Mouse (Mus musculus) CH12.LX (cell line): ENCODE measurements around the gene Nectin2. TPM values are rescaled to one million over a fixed set of nuclear protein-coding genes. Genes with fewer than 3 reads are reported as not detected.

Source experiments
- DNase-seq: peaks from one replicate; pipeline ENCODE4 v3.0.0-alpha.2; 2013; ENCODE audit errors: extremely low read depth
- H3K27ac ChIP-seq: 2 replicates; pipeline ENCODE4 v1.5.1; 2012; ENCODE audit warnings: low read depth, mild to moderate bottlenecking, control low read depth, moderate library complexity; ENCODE audit not compliant: insufficient read depth
- H3K27me3 ChIP-seq: replicated peaks from 2 replicates; pipeline ENCODE3; 2012; ENCODE audit warnings: inconsistent platforms
- H3K36me3 ChIP-seq, 2 experiments: replicated peaks in 1 of 2; 2 replicates each; pipeline versions ENCODE3 to v1.6.1; 2012; ENCODE audit warnings: inconsistent platforms in 1 of 2, low read length in 1 of 2, mild to moderate bottlenecking in 1 of 2, mixed read lengths in 1 of 2, moderate library complexity in 1 of 2; ENCODE audit not compliant: control insufficient read depth in 1 of 2, insufficient read depth in 1 of 2
- H3K4me1 ChIP-seq, 2 experiments: 2 replicates each; pipeline ENCODE4 v1.6.1; 2012; ENCODE audit warnings: inconsistent platforms in 1 of 2, moderate library complexity in 1 of 2; ENCODE audit not compliant: insufficient read depth in 2 of 2, control insufficient read depth in 1 of 2
- H3K4me2 ChIP-seq: 2 replicates; pipeline ENCODE4 v1.6.1; 2012; ENCODE audit warnings: low read depth, mild to moderate bottlenecking, control low read depth; ENCODE audit not compliant: poor library complexity, insufficient read depth, severe bottlenecking
- H3K4me3 ChIP-seq, 3 experiments: fragments of 150-350 bp in 1 of 3; sonication (generic) in 1 of 3; replicated peaks in 1 of 3; 2 replicates each; pipeline versions ENCODE3 to v1.5.1; 2011 to 2012; ENCODE audit warnings: low read depth in 2 of 3, low read length in 2 of 3, mild to moderate bottlenecking in 2 of 3, moderate library complexity in 2 of 3, control low read depth in 1 of 3, improper control_type of control experiment in 1 of 3, inconsistent platforms in 1 of 3, mixed read lengths in 1 of 3; ENCODE audit not compliant: poor library complexity in 1 of 3
- H3K79me2 ChIP-seq: replicated peaks from 2 replicates; pipeline ENCODE4 v1.6.1; 2012; ENCODE audit warnings: mild to moderate bottlenecking, moderate library complexity; ENCODE audit not compliant: control insufficient read depth, poor library complexity, insufficient read depth, severe bottlenecking; ENCODE audit errors: extremely low read depth
- H3K9ac ChIP-seq: 2 replicates; pipeline ENCODE4 v1.6.1; 2012; ENCODE audit warnings: low read depth, mild to moderate bottlenecking, control low read depth, moderate library complexity; ENCODE audit not compliant: insufficient read depth
- H3K9me3 ChIP-seq: replicated peaks from 2 replicates; pipeline ENCODE3; 2012; ENCODE audit warnings: low read length, inconsistent platforms, mixed read lengths
- E2F4 ChIP-seq: IDR thresholded peaks from 2 replicates; pipeline ENCODE4 v1.6.1; 2011; ENCODE audit warnings: low read depth, low read length, improper control_type of control experiment; ENCODE audit not compliant: insufficient replicate concordance
- ELF1 ChIP-seq: IDR thresholded peaks from 2 replicates; pipeline ENCODE4 v1.6.1; 2014; ENCODE audit warnings: low read depth, mild to moderate bottlenecking, inconsistent platforms, low read length, improper control_type of control experiment
- ETS1 ChIP-seq: conservative IDR thresholded peaks from 2 replicates; pipeline ENCODE4 v1.6.1; 2012; ENCODE audit warnings: low read depth, mild to moderate bottlenecking, inconsistent platforms, low read length, improper control_type of control experiment, moderate library complexity
- HCFC1 ChIP-seq: IDR thresholded peaks from 2 replicates; pipeline ENCODE4 v1.6.1; 2012; ENCODE audit warnings: low read depth, mild to moderate bottlenecking, inconsistent platforms, low read length, improper control_type of control experiment
- JUN ChIP-seq: IDR thresholded peaks from 2 replicates; pipeline ENCODE4 v1.6.1; 2011; ENCODE audit warnings: low read depth, mild to moderate bottlenecking, low read length, improper control_type of control experiment, moderate library complexity; ENCODE audit not compliant: insufficient read depth
- KAT2A ChIP-seq: IDR thresholded peaks from 2 replicates; pipeline ENCODE4 v1.6.1; 2012; ENCODE audit warnings: low read length, improper control_type of control experiment, inconsistent platforms; ENCODE audit not compliant: insufficient replicate concordance
- MAFK ChIP-seq: IDR thresholded peaks from 2 replicates; pipeline ENCODE4 v1.6.1; 2011; ENCODE audit warnings: low read length, improper control_type of control experiment; ENCODE audit not compliant: insufficient replicate concordance
- MAX ChIP-seq: IDR thresholded peaks from 2 replicates; pipeline ENCODE4 v1.6.1; 2011; ENCODE audit warnings: low read length, improper control_type of control experiment
- MYC ChIP-seq: IDR thresholded peaks from 2 replicates; pipeline ENCODE4 v1.6.1; 2011; ENCODE audit warnings: low read depth, mild to moderate bottlenecking, improper control_type of control experiment, low read length
- NELFE ChIP-seq: IDR thresholded peaks from 2 replicates; pipeline ENCODE4 v1.6.1; 2011; ENCODE audit warnings: low read depth, low read length, improper control_type of control experiment
- NRF1 ChIP-seq: IDR thresholded peaks from 2 replicates; pipeline ENCODE4 v1.6.1; 2014; ENCODE audit warnings: low read depth, mild to moderate bottlenecking, inconsistent platforms, low read length, improper control_type of control experiment, moderate library complexity
- PAX5 ChIP-seq: IDR thresholded peaks from 2 replicates; pipeline ENCODE4 v1.6.1; 2012; ENCODE audit warnings: low read length, inconsistent platforms, mixed read lengths
- POLR2AphosphoS2 ChIP-seq: IDR thresholded peaks from 2 replicates; pipeline ENCODE4 v1.6.1; 2011; ENCODE audit warnings: low read depth, low read length, improper control_type of control experiment
- RAD21 ChIP-seq: IDR thresholded peaks from 2 replicates; pipeline ENCODE4 v1.6.1; 2011; ENCODE audit warnings: low read depth, mild to moderate bottlenecking, low read length, improper control_type of control experiment, moderate library complexity
- RCOR1 ChIP-seq: conservative IDR thresholded peaks from 2 replicates; pipeline ENCODE4 v1.6.1; 2012; ENCODE audit warnings: low read depth, mild to moderate bottlenecking, inconsistent platforms, low read length, improper control_type of control experiment
- TBP ChIP-seq: conservative IDR thresholded peaks from 2 replicates; pipeline ENCODE4 v1.6.1; 2011; ENCODE audit warnings: low read depth, low read length, improper control_type of control experiment
- UBTF ChIP-seq: IDR thresholded peaks from 2 replicates; pipeline ENCODE4 v1.6.1; 2012; ENCODE audit warnings: low read depth, mild to moderate bottlenecking, inconsistent platforms, low read length, improper control_type of control experiment, moderate library complexity
- ZKSCAN1 ChIP-seq: IDR thresholded peaks from 2 replicates; pipeline ENCODE4 v1.6.1; 2012; ENCODE audit warnings: low read depth, inconsistent platforms, low read length, improper control_type of control experiment, borderline replicate concordance
- ZMIZ1 ChIP-seq: IDR thresholded peaks from 2 replicates; pipeline ENCODE4 v1.6.1; 2012; ENCODE audit warnings: low read depth, mild to moderate bottlenecking, inconsistent platforms, low read length, improper control_type of control experiment
- ZNF384 ChIP-seq: IDR thresholded peaks from 2 replicates; pipeline ENCODE4 v1.6.1; 2012; ENCODE audit warnings: low read depth, low read length, improper control_type of control experiment, inconsistent platforms
- dilution Hi-C: fragments of 300-500 bp; cut with MboI; formaldehyde crosslinking; loops from 2 replicates; pipeline ENCODE4 v1.14.3; 2020; ENCODE audit warnings: low sequenced_read_pairs; ENCODE audit not compliant: extremely low pct_unique_long_range_greater_than_20kb, extremely low pct_ligation_motif_present
- in situ Hi-C: fragments of 300-500 bp; cut with MboI; formaldehyde crosslinking; loops from 3 replicates; pipeline ENCODE4 v1.14.3; 2019; ENCODE audit warnings: low sequenced_read_pairs, low pct_ligation_motif_present, low pct_unique_long_range_greater_than_20kb, mixed read lengths
- polyA plus RNA-seq: library from polyadenylated mRNA; unstranded; fragments of >175 nt; gene quantifications from 2 replicates; pipeline ENCODE4 v1.2.1, GENCODE M21; 2012; ENCODE audit warnings: low read depth; ENCODE audit not compliant: insufficient read length
- total RNA-seq, 2 experiments: library from RNA; depleted of rRNA; stranded (reverse); fragments of 300-350 nt in 1 of 2; fragments of >200 nt in 1 of 2; gene quantifications; 2 replicates each; pipeline ENCODE4 v1.2.3; 2012 to 2014

Nectin2 gene
- total and polyA plus RNA-seq, 3 experiments = 3.0 to 14.1 (median 6.3) TPM

- in situ Hi-C loops = no loop called here
- dilution Hi-C loops = no loop called here
These were observed 26.1 kb downstream of the Nectin2 start for GRCm38 (mm10) chr7:19724167-19724566.

DNA sequence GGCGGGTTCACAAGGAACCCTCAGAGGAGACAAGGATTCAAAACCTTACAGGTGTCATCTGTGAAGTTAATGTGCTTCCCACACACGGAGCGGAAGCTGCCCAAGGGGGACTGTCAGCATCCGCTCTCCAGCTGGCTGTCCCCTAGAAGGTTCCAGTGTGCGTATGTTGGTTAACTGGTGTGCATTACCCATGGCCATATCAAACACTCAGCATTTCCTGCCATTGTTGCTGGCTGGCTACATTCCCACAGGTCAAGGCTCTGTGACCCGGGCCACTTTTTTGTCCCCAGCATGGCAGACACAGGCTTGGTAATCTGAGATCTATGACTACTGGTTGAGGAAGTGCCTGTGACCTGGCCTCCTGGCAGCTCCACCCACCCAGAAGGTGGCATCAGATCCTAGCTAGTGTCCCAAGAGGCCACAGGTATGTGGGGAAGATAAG is 27.5 kb downstream of the Nectin2 start:
- no peak for DNase-seq
- Histone ChIP-seq H3K9me3 (peaks cover 9% of the 10 kb centered on the region), H3K9ac (no peak overlapping the region), H3K4me1 (peaks cover 0 to 11% of the 10 kb centered on the region in 2 experiments; a peak in 2 of 4 replicates), H3K4me2 (no peak overlapping the region), H3K27me3 (no peaks in the 10 kb centered on the region), H3K36me3 (peaks cover 2 to 28% of the 10 kb centered on the region in 2 experiments), H3K79me2 (no peaks in the 10 kb centered on the region), H3K27ac (no peak overlapping the region), H3K4me3 (no peak overlapping the region)
- TF ChIP-seq ELF1 (no peak), E2F4 (no peak), UBTF (no peak), TBP (no peak), MAX (no peak), KAT2A (no peak), ZMIZ1 (no peak), PAX5 (no peak), MAFK (no peak), NELFE (no peak), ZNF384 (no peak), NRF1 (no peak), RAD21 (no peak), ZKSCAN1 (no peak), POLR2AphosphoS2 (no peak), MYC (no peak), RCOR1 (no peak), HCFC1 (no peak)
- dilution Hi-C loops = no loop called here
- in situ Hi-C loops = no loop called here

More at GRCm38 (mm10) chr7:19724167-19724566, 26.1 kb downstream of the Nectin2 start:
- Histone ChIP-seq H3K79me2 (no peaks in the 10 kb centered on the region), H3K9ac (no peak overlapping the region), H3K27ac (no peak overlapping the region), H3K36me3 (peaks cover 2 to 31% of the 10 kb centered on the region in 2 experiments), H3K4me2 (no peak overlapping the region), H3K27me3 (no peaks in the 10 kb centered on the region), H3K4me1 (peaks cover 8 to 24% of the 10 kb centered on the region in 2 experiments), H3K4me3 (no peak overlapping the region), H3K9me3 (peaks cover 9% of the 10 kb centered on the region)
- TF ChIP-seq JUN (no peak), ETS1 (no peak)
- no peak for DNase-seq
